Mouse (Mus musculus) limb, embryonic 13.5 days (tissue): ENCODE data around the gene Gbf1. TPM values are rescaled to one million over a fixed set of nuclear protein-coding genes. Genes with fewer than 3 reads are reported as not detected.
"Not testable (repeated sequence)": the region's sequence is repeated elsewhere in the genome, so short reads cannot be mapped to it uniquely, and the experiment has no call there.

Source experiments
- ATAC-seq: fragments of 200-750 bp; cut with Nextera tagmentation; 2 replicates; pipeline ENCODE4 v1.8.0; 2017; ENCODE audit warnings: low read depth, moderate number of reproducible peaks, moderate TSS enrichment; ENCODE audit not compliant: low FRiP score
- H3K27ac ChIP-seq: fragments of 300-500 bp; sonication (generic); 2 replicates; pipeline ENCODE4 v1.5.1; 2015; ENCODE audit warnings: inconsistent platforms, mild to moderate bottlenecking, moderate library complexity
- H3K27me3 ChIP-seq: fragments of 300-500 bp; sonication (generic); 2 replicates; pipeline ENCODE4 v1.6.1; 2015; ENCODE audit warnings: mild to moderate bottlenecking, inconsistent platforms
- H3K36me3 ChIP-seq: fragments of 300-500 bp; sonication (generic); 2 replicates; pipeline ENCODE4 v1.6.1; 2015; ENCODE audit warnings: inconsistent platforms, mild to moderate bottlenecking, moderate library complexity
- H3K4me1 ChIP-seq: fragments of 300-500 bp; sonication (generic); 2 replicates; pipeline ENCODE4 v1.6.1; 2015; ENCODE audit warnings: inconsistent platforms
- H3K4me2 ChIP-seq: fragments of 300-500 bp; sonication (generic); replicated peaks from 2 replicates; pipeline ENCODE4 v1.6.1; 2015; ENCODE audit warnings: inconsistent platforms, mild to moderate bottlenecking, moderate library complexity
- H3K4me3 ChIP-seq: fragments of 300-500 bp; sonication (generic); 2 replicates; pipeline ENCODE4 v1.5.1; 2015; ENCODE audit warnings: moderate library complexity, mild to moderate bottlenecking, inconsistent platforms
- H3K9ac ChIP-seq: fragments of 300-500 bp; sonication (generic); 2 replicates; pipeline ENCODE4 v1.6.1; 2015; ENCODE audit warnings: mild to moderate bottlenecking, inconsistent platforms
- H3K9me3 ChIP-seq: fragments of 300-500 bp; sonication (generic); 2 replicates; pipeline ENCODE4 v1.6.1; 2016; ENCODE audit warnings: inconsistent platforms
- WGBS: fragments of 180-500 bp; shearing (Covaris S2); methylation state at CpG from one replicate; pipeline ENCODE4 v1.1.7; 2015; 5-methylcytosine and 5-hydroxymethylcytosine counted together
- polyA plus RNA-seq: library from polyadenylated mRNA; unstranded; fragments of >200 nt; fragmentation: Nextera tagmentation; extraction: Ambion mirVana; gene quantifications from 2 replicates; pipeline ENCODE4 v1.2.1, GENCODE M21; 2015

Gene Gbf1
- polyA plus RNA-seq, result 62.6 and 73.6 TPM in 2 replicates

DNA sequence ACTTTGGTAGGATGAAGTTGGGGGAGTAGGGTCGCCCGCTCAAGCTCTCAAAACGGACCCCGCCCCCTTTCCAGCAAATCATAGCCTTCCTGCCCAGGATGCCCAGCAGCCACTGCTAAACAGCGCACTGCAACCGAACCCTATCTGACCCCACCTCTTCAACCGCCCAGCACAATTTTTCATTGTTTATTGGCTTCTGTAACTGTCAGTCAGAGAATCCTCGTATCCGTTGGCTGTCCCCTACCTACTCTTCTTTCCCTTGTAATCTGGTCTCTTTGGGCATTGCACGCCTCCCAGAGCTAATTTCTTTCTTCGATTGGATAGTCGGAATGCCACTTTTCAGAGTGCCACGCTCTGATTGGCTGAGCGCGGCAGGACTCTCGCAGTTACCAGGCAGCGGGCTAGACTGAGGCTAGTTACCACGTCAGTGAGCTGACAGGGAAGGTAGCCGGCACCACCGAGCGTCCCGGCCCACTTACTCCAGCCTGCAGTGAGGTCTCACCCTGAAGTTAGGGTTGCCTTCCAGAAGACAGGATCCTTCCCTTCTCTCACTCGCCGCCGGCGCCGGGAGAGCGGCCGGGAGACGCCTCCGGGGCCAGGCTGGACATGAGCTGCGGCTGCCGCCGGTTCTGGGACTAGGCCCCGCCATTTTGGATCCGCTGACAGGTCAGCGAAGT lies at the start of gene Gbf1:
Gbf1 (plus strand) TSS at position 383 of the 677 bp plus-strand sequence.
- H3K9me3 ChIP-seq, result no peaks in the 10 kb centered on the region
- WGBS, result under 1% methylated on average over 35 of the region's 37 CpGs
- peak within 1 kb of the TSS; percentile 82 for H3K9ac ChIP-seq
- no peak within 1 kb of the TSS; the same call in 1 of the 2 replicates for H3K27ac ChIP-seq
- peak; percentile 97 for ATAC-seq
- H3K27me3 ChIP-seq, result peaks cover 38% of the 10 kb centered on the region
- H3K36me3 ChIP-seq, result 0 out of 2 replicates have a peak, but pooled peaks cover 5% of the 10 kb centered on the region
- H3K4me2 ChIP-seq, result peak within 1 kb of the TSS; percentile 85
- H3K4me3 ChIP-seq, result peak within 1 kb of the TSS; percentile 91
- peaks cover 35% of the 10 kb centered on the region for H3K4me1 ChIP-seq

DNA sequence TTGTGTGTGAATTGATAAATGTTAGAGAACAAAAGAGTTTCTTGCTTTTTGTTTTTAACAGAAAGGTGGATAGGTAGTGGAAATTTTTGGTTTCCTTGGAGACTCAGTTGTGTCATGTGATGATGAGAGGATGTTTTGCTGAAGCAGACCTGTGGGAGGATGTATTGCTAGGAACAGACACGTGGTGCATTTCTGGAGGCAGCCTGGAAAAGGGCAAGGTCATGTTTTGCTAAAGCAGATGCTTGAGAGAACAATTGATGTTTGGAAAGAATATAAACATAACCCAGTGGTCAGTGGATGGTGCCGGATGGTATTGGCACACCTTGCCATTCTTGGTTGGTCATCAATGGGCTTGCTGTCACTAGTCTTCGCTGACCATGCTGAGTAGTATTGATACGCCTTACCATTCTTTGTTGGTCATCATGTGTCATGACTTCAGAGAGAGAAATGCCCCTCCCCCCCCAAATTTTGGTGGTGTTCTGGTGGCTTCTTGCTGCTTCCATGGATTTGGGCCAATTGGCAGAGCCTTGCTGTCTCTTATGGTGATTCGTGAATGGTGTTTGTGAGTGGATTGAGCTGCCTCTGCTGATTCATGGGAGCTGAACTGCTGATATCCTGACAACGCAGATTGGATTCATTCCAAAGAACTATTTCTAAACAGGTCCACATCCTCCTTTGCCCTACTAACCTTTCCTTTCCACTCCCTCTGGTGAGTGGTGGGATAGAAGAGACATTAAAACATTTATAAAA lies 48.7 kb upstream of the Gbf1 start:
- no peak overlapping the region for H3K4me3 ChIP-seq
- no peaks in the 10 kb centered on the region for H3K4me1 ChIP-seq
- H3K9me3 ChIP-seq, result no peaks in the 10 kb centered on the region
- no peaks in the 10 kb centered on the region for H3K36me3 ChIP-seq
- no peaks in the 10 kb centered on the region for H3K27me3 ChIP-seq
- 88% methylated on average over 6 of the region's 6 CpGs for WGBS
- no peak for ATAC-seq
- no peak overlapping the region for H3K27ac ChIP-seq
- H3K4me2 ChIP-seq, result no peak overlapping the region
- H3K9ac ChIP-seq, result no peak overlapping the region

DNA sequence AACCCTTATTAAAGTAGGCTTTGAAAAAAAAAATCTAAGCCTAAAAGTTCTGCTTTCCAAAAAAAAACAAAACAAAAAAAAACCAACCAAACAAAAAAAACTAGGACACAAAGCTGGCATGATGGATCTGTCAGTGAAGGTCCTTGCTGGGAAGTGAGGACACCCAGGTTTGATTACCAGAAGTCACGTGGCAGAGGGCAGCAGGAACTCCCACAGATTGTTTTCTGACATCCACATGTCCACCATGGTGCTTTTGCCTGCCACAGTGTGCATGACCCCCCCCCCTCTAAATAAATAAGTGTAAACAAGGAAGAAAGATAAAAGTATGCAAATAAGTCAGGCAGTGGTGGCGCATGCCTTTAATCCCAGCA lies 48.1 kb upstream of the Gbf1 start:
- no peak overlapping the region for H3K4me2 ChIP-seq
- no peaks in the 10 kb centered on the region for H3K36me3 ChIP-seq
- H3K9ac ChIP-seq, result no peak overlapping the region
- H3K4me1 ChIP-seq, result no peaks in the 10 kb centered on the region
- no peaks in the 10 kb centered on the region for H3K9me3 ChIP-seq
- no peak overlapping the region for H3K27ac ChIP-seq
- H3K4me3 ChIP-seq, result no peak overlapping the region
- ATAC-seq, result no peak
- 79% methylated on average over 2 of the region's 2 CpGs for WGBS
- H3K27me3 ChIP-seq, result no peaks in the 10 kb centered on the region

DNA sequence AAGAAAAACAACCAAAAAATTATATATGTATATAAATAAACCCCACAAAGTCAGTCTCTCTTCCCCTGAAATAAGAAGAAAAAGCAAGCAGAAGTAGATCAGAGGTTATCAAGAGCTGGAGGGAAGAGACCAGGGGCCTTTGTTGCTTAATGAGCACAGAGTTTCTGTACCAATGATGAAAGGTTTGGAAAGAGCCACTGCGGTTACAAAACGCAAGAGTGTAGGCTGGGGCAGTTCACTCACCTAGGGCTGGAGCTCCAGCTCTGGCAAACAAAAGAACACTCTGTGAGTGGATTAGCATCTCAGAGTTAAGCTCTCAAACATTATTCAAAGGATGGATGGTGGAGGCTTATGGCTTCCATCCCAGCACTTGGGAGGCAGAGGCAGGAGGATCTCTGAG lies 42.1 kb upstream of the Gbf1 start:
- 81% methylated on average over 2 of the region's 2 CpGs for WGBS
- no peaks in the 10 kb centered on the region for H3K4me1 ChIP-seq
- no peaks in the 10 kb centered on the region for H3K36me3 ChIP-seq
- no peak overlapping the region for H3K4me2 ChIP-seq
- no peak overlapping the region for H3K27ac ChIP-seq
- no peak for ATAC-seq
- no peak overlapping the region for H3K4me3 ChIP-seq
- H3K9ac ChIP-seq, result no peak overlapping the region
- H3K9me3 ChIP-seq, result no peaks in the 10 kb centered on the region
- H3K27me3 ChIP-seq, result no peaks in the 10 kb centered on the region

DNA sequence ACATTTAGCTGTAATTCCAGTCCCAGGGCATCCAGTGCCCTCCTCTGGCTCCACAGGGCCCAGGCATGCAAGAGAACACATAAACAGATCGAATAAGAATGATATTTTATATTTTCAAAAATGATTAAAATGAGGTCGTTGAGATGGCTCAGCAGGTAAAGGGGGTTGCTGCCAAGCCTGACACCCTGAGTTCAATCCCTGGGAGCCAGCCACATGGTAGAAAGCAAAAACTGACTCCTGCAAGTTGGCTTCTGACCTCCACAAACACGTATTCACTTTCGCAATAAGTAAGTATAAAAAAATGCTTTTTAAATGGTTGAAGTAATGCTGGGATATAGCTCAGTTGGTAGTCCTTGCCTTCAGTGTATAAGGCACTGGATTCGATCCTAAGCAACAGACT lies 41.5 kb upstream of the Gbf1 start:
- Histone ChIP-seq H3K4me2 (no peak overlapping the region), H3K4me1 (no peaks in the 10 kb centered on the region), H3K36me3 (no peaks in the 10 kb centered on the region), H3K4me3 (no peak overlapping the region), H3K9ac (no peak overlapping the region), H3K27ac (no peak overlapping the region), H3K9me3 (no peaks in the 10 kb centered on the region), H3K27me3 (no peaks in the 10 kb centered on the region)
- no peak for ATAC-seq
- WGBS, result 85% methylated on average over 5 of the region's 5 CpGs

DNA sequence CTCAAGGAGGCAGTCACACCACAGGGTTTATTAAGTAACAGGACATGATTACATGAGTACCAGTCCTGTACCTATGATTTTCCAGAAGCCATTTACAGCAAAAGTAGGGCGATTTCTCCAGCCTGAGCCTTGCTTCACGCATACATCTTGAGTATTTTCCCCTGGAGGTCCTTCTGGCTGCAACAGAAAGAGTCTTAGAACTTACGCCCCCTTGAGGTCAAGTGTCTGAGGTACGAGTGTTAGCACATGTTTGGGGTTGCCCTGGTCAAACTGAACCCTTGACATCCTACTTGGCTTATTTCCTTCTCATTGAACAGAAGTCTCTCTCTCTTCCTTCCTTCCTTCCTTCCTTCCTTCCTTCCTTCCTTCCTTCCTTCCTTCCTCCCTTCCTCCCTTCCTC lies 37.7 kb upstream of the Gbf1 start:
- Histone ChIP-seq H3K27me3 (no peaks in the 10 kb centered on the region), H3K4me3 (no peak overlapping the region), H3K36me3 (no peaks in the 10 kb centered on the region), H3K4me1 (no peaks in the 10 kb centered on the region), H3K9me3 (no peaks in the 10 kb centered on the region), H3K9ac (no peak overlapping the region), H3K4me2 (no peak overlapping the region), H3K27ac (no peak overlapping the region)
- 59% methylated on average over 4 of the region's 4 CpGs for WGBS
- no peak for ATAC-seq

DNA sequence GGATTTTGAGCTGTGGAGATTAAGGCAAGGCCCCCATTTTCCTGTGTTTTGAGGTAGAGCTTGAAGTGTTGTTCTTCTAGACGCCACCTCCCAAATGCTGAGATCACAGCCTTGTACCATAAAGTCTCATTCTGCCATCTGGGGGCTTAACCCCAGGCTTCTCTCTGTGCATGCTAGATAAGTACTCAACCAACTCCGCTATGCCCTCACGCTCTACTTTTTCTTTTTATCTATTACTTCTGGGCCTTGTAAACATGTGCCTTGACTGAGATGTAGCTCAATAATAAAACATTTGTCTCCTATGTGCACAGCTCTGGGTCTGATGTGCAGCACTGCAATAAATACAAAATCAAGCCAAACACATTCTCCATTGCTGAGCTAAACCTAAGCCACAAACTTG lies 32.9 kb upstream of the Gbf1 start:
- Histone ChIP-seq H3K9ac (no peak overlapping the region), H3K4me2 (no peak overlapping the region), H3K9me3 (no peaks in the 10 kb centered on the region), H3K27me3 (no peaks in the 10 kb centered on the region), H3K4me1 (no peaks in the 10 kb centered on the region), H3K4me3 (no peak overlapping the region), H3K36me3 (no peaks in the 10 kb centered on the region), H3K27ac (no peak overlapping the region)
- 81% methylated on average over 3 of the region's 3 CpGs for WGBS
- ATAC-seq, result no peak

DNA sequence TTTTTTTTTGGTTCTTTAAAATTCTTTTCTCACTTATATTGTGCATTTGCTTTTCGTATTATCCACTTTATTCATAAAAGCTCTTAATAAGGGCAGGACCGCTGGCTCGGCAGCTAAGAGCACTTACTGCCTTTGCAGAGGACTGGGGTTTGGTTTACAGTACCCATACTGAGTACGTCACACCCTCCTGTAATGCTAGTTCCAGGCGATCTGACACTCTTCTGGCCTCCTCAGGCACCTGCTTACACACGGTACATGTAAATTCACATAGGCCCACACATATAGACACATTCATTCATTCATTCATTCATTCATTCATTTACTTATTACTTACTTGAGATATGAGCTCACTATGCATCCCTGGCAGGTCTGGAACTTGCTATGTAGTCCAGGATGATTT lies 31.4 kb upstream of the Gbf1 start:
- Histone ChIP-seq H3K27me3 (no peaks in the 10 kb centered on the region), H3K4me2 (no peak overlapping the region), H3K27ac (no peak overlapping the region), H3K9me3 (no peaks in the 10 kb centered on the region), H3K9ac (no peak overlapping the region), H3K36me3 (no peaks in the 10 kb centered on the region), H3K4me1 (no peaks in the 10 kb centered on the region), H3K4me3 (no peak overlapping the region)
- ATAC-seq, result no peak
- 71% methylated on average over 6 of the region's 6 CpGs for WGBS

DNA sequence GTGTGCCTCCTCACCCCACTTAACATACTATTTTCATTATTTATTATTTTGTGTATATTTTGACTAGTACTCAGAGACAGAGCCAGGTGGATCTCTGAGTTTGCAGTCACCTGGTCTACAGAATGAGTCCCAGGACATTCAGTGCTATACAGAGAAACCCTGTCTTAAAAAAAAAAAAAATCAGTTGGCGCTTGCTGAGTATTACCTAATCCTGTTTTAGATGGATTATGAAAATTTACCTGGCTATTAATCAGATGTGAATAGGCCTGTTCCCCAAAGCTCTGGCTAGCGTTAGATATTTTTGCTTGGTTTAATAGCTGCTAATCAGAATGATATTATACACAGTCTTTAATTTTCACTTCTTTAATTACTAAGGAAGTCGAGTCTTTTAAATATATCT lies 28.4 kb upstream of the Gbf1 start:
- no peak overlapping the region for H3K27ac ChIP-seq
- ATAC-seq, result no peak
- no peak overlapping the region for H3K9ac ChIP-seq
- no peak overlapping the region for H3K4me3 ChIP-seq
- WGBS, result 79% methylated on average over 3 of the region's 3 CpGs
- H3K36me3 ChIP-seq, result no peaks in the 10 kb centered on the region
- no peaks in the 10 kb centered on the region for H3K9me3 ChIP-seq
- no peaks in the 10 kb centered on the region for H3K4me1 ChIP-seq
- peaks cover 18% of the 10 kb centered on the region for H3K27me3 ChIP-seq
- H3K4me2 ChIP-seq, result no peak overlapping the region

DNA sequence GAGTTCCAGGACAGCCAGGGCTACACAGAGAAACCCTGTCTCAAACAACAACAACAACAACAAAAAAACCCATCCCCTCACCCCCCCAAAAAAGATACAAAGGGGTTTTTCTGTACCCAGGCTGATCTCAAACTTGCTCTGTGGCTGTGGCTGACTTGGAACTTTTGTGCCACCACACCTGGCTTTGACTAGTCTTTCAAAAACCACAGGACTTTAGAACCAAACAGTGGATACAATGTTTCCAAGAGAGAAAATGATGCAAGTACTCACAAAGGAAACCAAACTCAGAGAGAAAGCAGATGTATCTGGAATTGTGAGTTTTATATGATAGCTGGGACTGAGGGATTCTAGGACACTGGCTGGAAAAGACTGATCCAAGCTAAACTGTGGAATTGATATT lies 27.7 kb upstream of the Gbf1 start:
- Histone ChIP-seq H3K4me2 (no peak overlapping the region), H3K27ac (no peak overlapping the region), H3K9me3 (no peaks in the 10 kb centered on the region), H3K36me3 (no peaks in the 10 kb centered on the region), H3K9ac (no peak overlapping the region), H3K4me1 (no peaks in the 10 kb centered on the region), H3K4me3 (no peak overlapping the region), H3K27me3 (peaks cover 21% of the 10 kb centered on the region)
- ATAC-seq, result no peak

DNA sequence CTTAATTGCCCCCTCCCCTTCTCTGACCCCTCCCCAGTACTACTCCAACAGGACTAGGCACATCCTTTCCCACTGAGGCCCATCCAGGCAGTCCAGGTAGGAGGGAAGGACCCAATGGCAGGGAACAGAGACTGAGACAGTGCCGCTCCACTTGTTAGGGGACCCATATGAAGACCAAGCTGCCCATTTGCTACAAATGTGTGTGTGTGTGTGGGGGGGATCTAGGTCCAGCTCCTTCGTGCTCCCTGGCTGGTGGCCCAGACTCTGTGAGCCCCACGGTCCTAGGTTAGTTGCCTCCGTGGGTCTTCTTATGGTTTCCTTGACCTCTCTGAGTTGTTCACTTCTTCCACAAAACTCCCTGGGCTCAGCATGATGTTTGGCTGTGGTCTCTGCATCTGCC lies 26.0 kb upstream of the Gbf1 start:
- H3K4me3 ChIP-seq, result no peak overlapping the region
- no peaks in the 10 kb centered on the region for H3K36me3 ChIP-seq
- no peaks in the 10 kb centered on the region for H3K9me3 ChIP-seq
- WGBS, result 88% methylated on average over 4 of the region's 4 CpGs
- no peak overlapping the region for H3K27ac ChIP-seq
- H3K4me2 ChIP-seq, result no peak overlapping the region
- H3K27me3 ChIP-seq, result peaks cover 35% of the 10 kb centered on the region
- no peak for ATAC-seq
- no peaks in the 10 kb centered on the region for H3K4me1 ChIP-seq
- no peak overlapping the region for H3K9ac ChIP-seq

DNA sequence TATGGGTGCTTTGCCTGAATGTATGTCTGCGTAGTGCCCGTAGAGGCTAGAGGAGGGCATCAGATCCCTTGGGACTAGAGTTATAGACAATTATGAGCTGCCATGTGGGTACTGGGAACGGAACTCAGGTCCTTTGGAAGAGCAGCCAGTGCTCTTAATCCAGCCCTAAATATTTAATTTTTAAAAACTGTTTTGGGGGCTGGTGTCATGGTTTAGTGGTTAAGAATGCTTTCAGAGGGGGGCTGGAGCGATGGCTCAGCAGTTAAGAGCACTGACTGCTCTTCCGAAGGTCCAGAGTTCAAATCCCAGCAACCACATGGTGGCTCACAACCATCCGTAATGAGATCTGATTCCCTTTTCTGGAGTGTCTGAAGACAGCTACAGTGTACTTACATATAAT lies 22.6 kb upstream of the Gbf1 start:
- H3K36me3 ChIP-seq, H3K4me2 ChIP-seq, H3K9me3 ChIP-seq, ATAC-seq, H3K4me3 ChIP-seq, H3K4me1 ChIP-seq, H3K9ac ChIP-seq, H3K27ac ChIP-seq: not testable (repeated sequence)
- 69% methylated on average over 6 of the region's 6 CpGs for WGBS
- H3K27me3 ChIP-seq, result peaks cover 69% of the 10 kb centered on the region

DNA sequence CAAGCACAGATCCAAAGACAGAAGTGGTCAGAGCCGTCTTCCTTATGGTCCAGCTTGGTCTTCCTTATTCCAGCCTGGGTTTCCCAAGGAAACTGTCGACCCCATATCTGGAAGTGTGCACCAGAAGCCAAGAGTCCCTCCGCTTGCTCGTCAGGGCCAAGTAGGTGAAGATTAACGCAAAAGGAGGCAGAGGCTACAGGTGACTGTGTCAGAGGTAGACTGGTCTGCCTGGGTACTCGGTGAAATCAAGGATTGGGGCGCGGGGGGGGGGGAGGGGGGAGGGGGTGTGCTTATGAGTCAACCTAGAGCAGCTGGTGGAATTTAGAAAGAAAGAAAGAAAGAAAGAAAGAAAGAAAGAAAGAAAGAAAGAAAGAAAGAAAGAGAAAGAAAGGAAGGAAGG lies 21.0 kb upstream of the Gbf1 start:
- peak overlapping the region; percentile 27 for H3K4me3 ChIP-seq
- no peak overlapping the region for H3K27ac ChIP-seq
- peaks cover 17% of the 10 kb centered on the region for H3K4me1 ChIP-seq
- no peaks in the 10 kb centered on the region for H3K36me3 ChIP-seq
- WGBS, result 12% methylated on average over 6 of the region's 8 CpGs
- no peak for ATAC-seq
- H3K9ac ChIP-seq, result no peak overlapping the region
- no peaks in the 10 kb centered on the region for H3K9me3 ChIP-seq
- H3K27me3 ChIP-seq, result peaks cover 81% of the 10 kb centered on the region
- H3K4me2 ChIP-seq, result peak overlapping the region; percentile 53
